Mouse (Mus musculus) mature B cell (primary cell): ENCODE measurements around the gene A830018L16Rik.
"Not testable (repeated sequence)": the region's sequence is repeated elsewhere in the genome, so short reads cannot be mapped to it uniquely, and the experiment has no call there.

Source experiments
- in situ Hi-C: fragments of 300-500 bp; cut with MboI; formaldehyde crosslinking; loops from 2 replicates; pipeline ENCODE4 v1.14.3; 2019

A830018L16Rik gene

DNA sequence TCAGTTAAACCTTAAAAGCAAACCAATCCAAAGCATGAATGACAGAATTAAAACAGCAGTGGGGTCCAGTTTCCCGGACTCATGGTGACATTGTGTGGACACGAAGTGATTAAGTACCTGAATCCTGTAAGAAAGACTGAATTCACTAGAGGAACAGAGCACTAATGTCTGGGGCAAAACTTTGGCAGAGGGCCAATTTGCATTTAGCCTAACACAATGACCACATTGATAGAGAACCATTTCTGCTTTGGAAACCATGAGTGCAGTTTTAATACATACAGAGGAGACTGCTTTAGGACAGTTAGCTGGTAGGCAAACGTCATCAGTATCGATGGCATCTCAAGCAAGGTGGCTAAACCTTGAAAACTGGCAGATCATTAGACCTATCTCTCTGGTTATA lies 586.7 kb downstream of the A830018L16Rik start:
- in situ Hi-C loops, result no loop called here

DNA sequence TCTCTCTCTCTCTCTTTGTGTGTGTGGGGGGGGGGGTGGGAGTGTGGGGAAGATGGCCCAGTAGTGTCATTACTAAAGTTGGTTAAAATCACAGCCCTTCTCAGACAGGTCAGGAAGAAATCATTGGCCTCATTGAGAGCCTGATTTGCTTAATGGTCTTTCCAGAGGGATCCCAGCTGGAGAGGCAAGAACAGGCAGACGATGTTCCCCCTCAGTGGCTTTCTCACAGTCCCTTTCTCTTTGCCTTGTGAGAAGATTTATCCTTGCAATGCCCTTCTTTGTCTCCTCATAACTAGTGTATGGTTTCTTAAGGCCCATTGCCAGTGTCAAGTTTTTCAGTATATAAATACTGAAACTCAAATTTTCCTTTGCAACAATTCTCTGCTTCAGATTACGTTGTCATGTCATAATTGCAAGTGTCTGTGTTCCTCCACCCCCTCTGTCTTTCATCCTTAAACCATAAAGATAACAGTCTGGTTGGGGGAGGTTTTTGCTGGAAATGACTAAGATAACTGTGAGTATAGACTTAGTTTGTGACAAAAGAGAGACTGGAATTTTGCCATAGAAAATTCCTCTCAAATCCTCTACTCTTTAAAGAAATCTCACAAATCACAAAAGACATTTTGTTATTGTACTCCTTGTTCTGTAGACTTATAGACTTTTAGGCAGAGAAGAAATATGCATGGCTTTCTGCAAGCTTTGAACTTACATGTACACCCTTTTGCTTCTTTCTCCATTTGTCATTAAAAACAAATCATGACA lies 595.1 kb downstream of the A830018L16Rik start:
- in situ Hi-C loops, result no loop called here

DNA sequence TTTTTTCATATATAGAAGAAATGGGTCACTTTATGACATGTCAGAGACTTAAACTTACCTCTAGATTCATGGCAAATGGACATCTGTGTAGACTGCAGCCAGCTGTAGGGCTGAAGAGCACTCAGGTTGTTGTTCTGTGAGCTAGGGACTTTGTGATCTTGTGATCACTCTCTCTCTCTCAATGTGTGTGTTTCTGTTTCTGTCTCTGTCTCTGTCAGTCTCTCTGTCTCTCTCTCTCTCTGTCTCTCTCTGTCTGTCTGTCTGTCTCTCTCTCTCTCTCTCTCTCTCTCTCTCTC lies 595.6 kb downstream of the A830018L16Rik start:
- in situ Hi-C loops, result no loop called here

DNA sequence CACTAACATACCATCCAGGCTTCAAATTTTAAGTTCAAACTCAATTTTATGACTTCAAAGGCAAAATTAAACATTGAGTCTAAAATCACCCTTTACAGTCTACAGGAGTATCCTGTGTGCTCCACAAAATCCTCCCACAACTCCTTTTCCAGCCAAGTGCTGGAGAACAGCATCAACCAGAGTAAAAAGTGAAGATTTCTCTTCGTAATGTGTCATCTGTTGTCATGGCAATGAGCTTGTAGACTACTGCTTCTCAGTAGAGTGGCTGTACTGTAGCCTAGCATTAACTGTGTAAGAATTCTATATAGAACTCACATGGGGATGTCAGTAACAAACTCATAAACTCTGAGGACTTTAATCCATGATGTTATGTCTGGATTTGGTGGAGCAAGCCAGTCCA lies 596.7 kb downstream of the A830018L16Rik start:
- in situ Hi-C loops, result no loop called here

DNA sequence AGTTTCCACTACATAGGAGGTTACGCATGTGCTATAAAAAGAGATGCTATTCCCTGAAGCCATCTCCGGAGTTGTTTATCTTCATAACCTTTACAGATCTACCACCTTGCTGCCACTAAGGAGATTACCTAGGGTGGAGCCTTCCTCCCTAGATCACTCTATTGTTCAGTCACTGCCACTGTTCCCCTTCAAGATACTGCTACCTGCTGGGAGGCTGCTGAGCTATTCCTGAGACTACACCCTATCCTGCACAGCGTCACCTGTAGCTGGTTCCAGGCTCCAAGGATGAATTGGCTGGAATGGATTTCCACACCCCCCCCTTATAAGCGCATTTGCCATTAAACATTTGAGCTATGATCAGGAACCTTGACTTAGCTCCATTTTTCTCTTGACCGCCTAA lies 606.7 kb downstream of the A830018L16Rik start:
- in situ Hi-C loops, result not testable (repeated sequence)
